Comparison of ENCODE assay signal across 8 mouse cellular contexts in genomic region chr6:117862899-117863620, GRCm38 (mm10). TPM values are rescaled to one million over a fixed set of nuclear protein-coding genes. Genes with fewer than 3 reads are reported as not detected.
DNase-seq lines count a peak whose midpoint lies in the region; ATAC-seq and TF ChIP-seq lines count a peak whose summit lies in the region.

No protein-coding gene starts in this region.

- TF ChIP-seq EP300 in stomach, postnatal 0 days (optimal IDR thresholded peaks at IDR 0.05): no peak

- peak overlapping the region; percentile 96 for H3K4me2 ChIP-seq in embryonic facial prominence, embryonic 15.5 days (replicated peaks)
- peak overlapping the region; percentile 99 for H3K4me2 ChIP-seq in heart, embryonic 13.5 days
- peak overlapping the region; percentile 82 for H3K4me2 ChIP-seq in kidney, postnatal 0 days (ENCODE audit: low read length)
- peak overlapping the region; percentile 94 for H3K4me2 ChIP-seq in liver, embryonic 13.5 days
- peak overlapping the region; percentile 95 for H3K4me2 ChIP-seq in stomach, postnatal 0 days (replicated peaks; ENCODE audit: low read depth)

- no peaks in the 10 kb centered on the region for H3K9me3 ChIP-seq in embryonic facial prominence, embryonic 15.5 days (replicated peaks)
- H3K9me3 ChIP-seq in heart, embryonic 13.5 days: no peaks in the 10 kb centered on the region
- no peaks in the 10 kb centered on the region for H3K9me3 ChIP-seq in kidney, postnatal 0 days (replicated peaks; ENCODE audit: low read length)
- H3K9me3 ChIP-seq in liver, embryonic 13.5 days (replicated peaks): no peaks in the 10 kb centered on the region
- no peaks in the 10 kb centered on the region for H3K9me3 ChIP-seq in stomach, postnatal 0 days (ENCODE audit: control insufficient read depth, low read length)

- no peak overlapping the region for H3K27ac ChIP-seq in embryonic facial prominence, embryonic 15.5 days (replicated peaks)
- no peak overlapping the region for H3K27ac ChIP-seq in heart, embryonic 13.5 days (replicated peaks)
- no peak overlapping the region for H3K27ac ChIP-seq in kidney, postnatal 0 days
- H3K27ac ChIP-seq in liver, embryonic 13.5 days: peak overlapping the region; percentile 66
- H3K27ac ChIP-seq in stomach, postnatal 0 days (replicated peaks): no peak overlapping the region

- peak overlapping the region; percentile 77 for H3K4me3 ChIP-seq in embryonic facial prominence, embryonic 15.5 days (replicated peaks)
- peak overlapping the region; percentile 82 for H3K4me3 ChIP-seq in heart, embryonic 13.5 days
- peak overlapping the region; percentile 60 for H3K4me3 ChIP-seq in kidney, postnatal 0 days (replicated peaks; ENCODE audit: low read depth, low read length)
- peak overlapping the region; percentile 72 for H3K4me3 ChIP-seq in liver, embryonic 13.5 days (replicated peaks)
- peak overlapping the region; percentile 65 for H3K4me3 ChIP-seq in stomach, postnatal 0 days (ENCODE audit: low read depth, low read length)

- peak overlapping the region; percentile 46 for H3K9ac ChIP-seq in embryonic facial prominence, embryonic 15.5 days
- H3K9ac ChIP-seq in heart, embryonic 13.5 days: peak overlapping the region; percentile 83
- peak overlapping the region; percentile 65 for H3K9ac ChIP-seq in kidney, postnatal 0 days (ENCODE audit: low read depth, low read length)
- peak overlapping the region; percentile 72 for H3K9ac ChIP-seq in liver, embryonic 13.5 days
- peak overlapping the region; percentile 61 for H3K9ac ChIP-seq in stomach, postnatal 0 days (ENCODE audit: low read length)

- no peaks in the 10 kb centered on the region for H3K27me3 ChIP-seq in embryonic facial prominence, embryonic 15.5 days
- H3K27me3 ChIP-seq in heart, embryonic 13.5 days (replicated peaks): no peaks in the 10 kb centered on the region
- no peaks in the 10 kb centered on the region for H3K27me3 ChIP-seq in kidney, postnatal 0 days (ENCODE audit: insufficient read depth, low read length)
- no peaks in the 10 kb centered on the region for H3K27me3 ChIP-seq in liver, embryonic 13.5 days
- no peaks in the 10 kb centered on the region for H3K27me3 ChIP-seq in stomach, postnatal 0 days (ENCODE audit: control insufficient read depth, insufficient read depth, low read length)

- 0 out of 2 replicates have a peak, but pooled peaks cover 4% of the 10 kb centered on the region for H3K4me1 ChIP-seq in embryonic facial prominence, embryonic 15.5 days
- H3K4me1 ChIP-seq in heart, embryonic 13.5 days: peaks cover 7% of the 10 kb centered on the region
- H3K4me1 ChIP-seq in kidney, postnatal 0 days (replicated peaks; ENCODE audit: insufficient read depth, low read length): 0 out of 2 replicates have a peak, but pooled peaks cover 2% of the 10 kb centered on the region
- peaks cover 20% of the 10 kb centered on the region for H3K4me1 ChIP-seq in liver, embryonic 13.5 days (replicated peaks)
- 0 out of 2 replicates have a peak, but pooled peaks cover 2% of the 10 kb centered on the region for H3K4me1 ChIP-seq in stomach, postnatal 0 days (replicated peaks; ENCODE audit: control insufficient read depth, insufficient read depth)

- no peaks in the 10 kb centered on the region for H3K36me3 ChIP-seq in embryonic facial prominence, embryonic 15.5 days
- H3K36me3 ChIP-seq in heart, embryonic 13.5 days: no peaks in the 10 kb centered on the region
- H3K36me3 ChIP-seq in kidney, postnatal 0 days (ENCODE audit: insufficient read depth, low read length): no peaks in the 10 kb centered on the region
- no peaks in the 10 kb centered on the region for H3K36me3 ChIP-seq in liver, embryonic 13.5 days
- no peaks in the 10 kb centered on the region for H3K36me3 ChIP-seq in stomach, postnatal 0 days (ENCODE audit: control insufficient read depth, insufficient read depth, low read length)

- DNase-seq in CD4-positive, CD25-positive, alpha-beta regulatory T cell, adult 2 months (ENCODE audit: low read depth, low spot score): peak; percentile 82
- peak; percentile 49 to 77 for DNase-seq in adrenal gland, postnatal 36 days
- DNase-seq in kidney, postnatal 0 days (ENCODE audit: low spot score): peak; percentile 74
- DNase-seq in liver, embryonic 13.5 days: peak; percentile 60
- DNase-seq in naive thymus-derived CD4-positive, alpha-beta T cell, adult 2 months (ENCODE audit: low read depth): peak; percentile 77
- DNase-seq in stomach, postnatal 0 days (ENCODE audit: low spot score): peak; percentile 48

- no peak for TF ChIP-seq CTCF in kidney, postnatal 0 days (IDR thresholded peaks at IDR 0.05; ENCODE audit: low read depth)
- TF ChIP-seq CTCF in stomach, postnatal 0 days (IDR thresholded peaks at IDR 0.05; ENCODE audit: low read depth): no peak

- WGBS in embryonic facial prominence, embryonic 15.5 days: 2% methylated on average over 26 of the region's 26 CpGs
- 2% methylated on average over 26 of the region's 26 CpGs for WGBS in heart, embryonic 13.5 days
- WGBS in kidney, postnatal 0 days: 2% methylated on average over 26 of the region's 26 CpGs
- WGBS in liver, embryonic 13.5 days (ENCODE audit: insufficient replicate concordance): 2% methylated on average over 26 of the region's 26 CpGs
- WGBS in stomach, postnatal 0 days: under 1% methylated on average over 26 of the region's 26 CpGs

- ATAC-seq in embryonic facial prominence, embryonic 15.5 days (ENCODE audit: insufficient number of reproducible peaks, low FRiP score, low TSS enrichment, low read depth): peak; percentile 29; the same call in 1 of the 2 replicates
- ATAC-seq in heart, embryonic 13.5 days (ENCODE audit: extremely low read depth, insufficient number of reproducible peaks, low FRiP score, low TSS enrichment): peak; percentile 54; the same call in 1 of the 2 replicates
- peak; percentile 61; the same call in 1 of the 2 replicates for ATAC-seq in kidney, postnatal 0 days (replicated peaks; ENCODE audit: low FRiP score, low read depth)
- peak; percentile 88 for ATAC-seq in liver, embryonic 13.5 days (ENCODE audit: low read depth)
- peak; percentile 67 for ATAC-seq in stomach, postnatal 0 days (ENCODE audit: low FRiP score, low TSS enrichment)

RNA-seq across cellular contexts. Expression of gene Zfp239, which starts 1.2 kb away (rescaled TPM):
- total RNA-seq in adrenal gland, postnatal 36 days (2021): 1 to 10 TPM; 2.3 to 3.3 TPM
- polyA plus RNA-seq in embryonic facial prominence, embryonic 15.5 days (2015; fragmentation: Nextera tagmentation; extraction: Ambion mirVana): 7.6 and 9.8 TPM in 2 replicates
- polyA plus RNA-seq in heart, embryonic 13.5 days (2015; fragmentation: Nextera tagmentation; extraction: Ambion mirVana): 2.0 and 2.1 TPM in 2 replicates
- polyA plus RNA-seq in kidney, postnatal 0 days (2015; fragmentation: Nextera tagmentation; extraction: Ambion mirVana): 9.0 and 11.0 TPM in 2 replicates
- polyA plus RNA-seq in liver, embryonic 13.5 days (2015; fragmentation: Nextera tagmentation; extraction: Ambion mirVana): 3.0 and 4.1 TPM in 2 replicates
- 1.7 and 2.0 TPM in 2 replicates for polyA plus RNA-seq in stomach, postnatal 0 days (2015; fragmentation: Nextera tagmentation; extraction: Ambion mirVana)

RNA-seq across cellular contexts. Expression of gene Zfp637, which starts 22.1 kb away (rescaled TPM):
- 10 to 100 TPM; 32.7 to 42.6 TPM for total RNA-seq in adrenal gland, postnatal 36 days (2021)
- 123 TPM in 2 replicates for polyA plus RNA-seq in embryonic facial prominence, embryonic 15.5 days (2015; fragmentation: Nextera tagmentation; extraction: Ambion mirVana)
- 64.5 and 64.7 TPM in 2 replicates for polyA plus RNA-seq in heart, embryonic 13.5 days (2015; fragmentation: Nextera tagmentation; extraction: Ambion mirVana)
- 93.5 and 95.6 TPM in 2 replicates for polyA plus RNA-seq in kidney, postnatal 0 days (2015; fragmentation: Nextera tagmentation; extraction: Ambion mirVana)
- 38.8 and 39.8 TPM in 2 replicates for polyA plus RNA-seq in liver, embryonic 13.5 days (2015; fragmentation: Nextera tagmentation; extraction: Ambion mirVana)
- polyA plus RNA-seq in stomach, postnatal 0 days (2015; fragmentation: Nextera tagmentation; extraction: Ambion mirVana): 59.2 and 60.3 TPM in 2 replicates

RNA-seq across cellular contexts. Expression of gene Hnrnpf, which starts 37.1 kb away (rescaled TPM):
- 100 to 1,000 TPM; 380 to 388 TPM for total RNA-seq in adrenal gland, postnatal 36 days (2021)
- 585 and 603 TPM in 2 replicates for polyA plus RNA-seq in embryonic facial prominence, embryonic 15.5 days (2015; fragmentation: Nextera tagmentation; extraction: Ambion mirVana)
- 440 and 506 TPM in 2 replicates for polyA plus RNA-seq in heart, embryonic 13.5 days (2015; fragmentation: Nextera tagmentation; extraction: Ambion mirVana)
- 555 and 598 TPM in 2 replicates for polyA plus RNA-seq in kidney, postnatal 0 days (2015; fragmentation: Nextera tagmentation; extraction: Ambion mirVana)
- polyA plus RNA-seq in liver, embryonic 13.5 days (2015; fragmentation: Nextera tagmentation; extraction: Ambion mirVana): 594 and 691 TPM in 2 replicates
- polyA plus RNA-seq in stomach, postnatal 0 days (2015; fragmentation: Nextera tagmentation; extraction: Ambion mirVana): 388 and 401 TPM in 2 replicates

Comparison
In these comparisons a context has a peak if more than half of its experiments do, and no peak if none do; other contexts are left out.
1. ATAC-seq: peak in every context shown above with its lines; median percentile 88 in liver, embryonic 13.5 days; 67 in stomach, postnatal 0 days; 61 in kidney, postnatal 0 days; 54 in heart, embryonic 13.5 days; 29 in embryonic facial prominence, embryonic 15.5 days.